12 mouse cellular contexts compared by ENCODE assay signal in the genomic region with DNA sequence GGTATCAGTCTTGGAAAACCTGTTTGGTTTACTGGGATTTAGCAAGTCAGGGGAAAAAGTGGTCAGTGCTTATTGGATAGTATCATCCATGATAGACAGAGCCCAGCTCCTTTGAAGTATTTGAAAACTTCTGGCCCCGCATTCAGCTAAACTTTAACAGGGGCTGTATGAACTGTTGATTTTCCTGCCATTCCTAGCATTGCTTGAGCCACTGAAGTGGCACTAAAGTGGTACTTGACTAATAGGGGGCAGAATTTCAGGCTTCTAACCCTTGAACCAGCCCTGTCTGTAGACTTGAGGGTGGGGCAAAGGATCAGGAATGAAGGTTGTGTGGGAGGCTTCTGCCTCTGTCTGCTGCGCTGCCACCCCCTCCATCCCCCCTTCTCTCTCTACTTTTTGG. TPM values are rescaled to one million over a fixed set of nuclear protein-coding genes. Genes with fewer than 3 reads are reported as not detected.
DNase-seq lines count a peak whose midpoint lies in the region; ATAC-seq and TF ChIP-seq lines count a peak whose summit lies in the region.
"Had no signal": no experiment of that assay in that cellular context is flagged by ENCODE, and none has a peak within 500 bp of the region (broad histone marks: within the 10 kb centered on the region; RNA-seq: fewer than 3 reads in every experiment).

No protein-coding gene starts in this region.

- no peak for TF ChIP-seq EP300 in heart, adult 2 months (IDR thresholded peaks at IDR 0.05; ENCODE audit: insufficient read depth, low read depth, low read length)

- no peaks in the 10 kb centered on the region for H3K27me3 ChIP-seq in heart, adult 2 months (ENCODE audit: control insufficient read depth, insufficient read depth, low read length)
- H3K27me3 ChIP-seq in lung, embryonic 14.5 days (ENCODE audit: insufficient read depth, low read length) = no peaks in the 10 kb centered on the region
- H3K27me3 ChIP-seq in myocyte (ENCODE audit: control insufficient read depth, insufficient read depth, insufficient read length) = no peaks in the 10 kb centered on the region
- no peaks in the 10 kb centered on the region for H3K27me3 ChIP-seq in hindbrain, embryonic 14.5 days (ENCODE audit: control insufficient read depth, insufficient read depth, low read length)

- no peak for DNase-seq in heart, adult 2 months
- no peak for DNase-seq in heart, postnatal 4 days
- peak; percentile 57 for DNase-seq in lung, embryonic 14.5 days
- no peak for DNase-seq in lung, adult 2 months
- DNase-seq in kidney, postnatal 25 days = peak; percentile 22 to 43
- no peak for DNase-seq in hindbrain, embryonic 14.5 days (ENCODE audit: low spot score)
- no peak for DNase-seq in testis, postnatal 14 days (ENCODE audit: low spot score)
- DNase-seq: cerebellum, adult 8-10 months; forebrain, postnatal 0 days had no signal

- peak; percentile 25; the same call in 1 of the 2 replicates for ATAC-seq in lung, embryonic 14.5 days (ENCODE audit: insufficient read depth)
- ATAC-seq in hindbrain, embryonic 14.5 days (ENCODE audit: low FRiP score) = no peak
- ATAC-seq: forebrain, postnatal 0 days; inflammation-experienced regulatory T-cells, adult 6 months had no signal

- TF ChIP-seq POLR2A in heart, adult 2 months (IDR thresholded peaks at IDR 0.05; ENCODE audit: insufficient read depth, low read depth, low read length) = no peak
- no peak for TF ChIP-seq POLR2A in lung, adult 2 months (IDR thresholded peaks at IDR 0.05; ENCODE audit: borderline replicate concordance, extremely low read depth, low read depth, low read length)
- TF ChIP-seq POLR2A in myocyte (IDR thresholded peaks at IDR 0.05; ENCODE audit: insufficient read length, low read depth) = no peak

- peaks cover 4% of the 10 kb centered on the region for H3K4me1 ChIP-seq in heart, adult 2 months (ENCODE audit: control insufficient read depth, insufficient read depth, low read length)
- H3K4me1 ChIP-seq in lung, embryonic 14.5 days (ENCODE audit: insufficient read depth) = no peaks in the 10 kb centered on the region
- H3K4me1 ChIP-seq in lung, adult 2 months (ENCODE audit: control insufficient read depth, insufficient read depth, low read length) = peaks cover 7% of the 10 kb centered on the region
- no peaks in the 10 kb centered on the region for H3K4me1 ChIP-seq in hindbrain, embryonic 14.5 days (replicated peaks; ENCODE audit: control insufficient read depth, insufficient read depth, low read length)
- H3K4me1 ChIP-seq: limb, embryonic 12.5 days had no signal

- no peak for TF ChIP-seq CTCF in heart, adult 2 months (IDR thresholded peaks at IDR 0.05)
- no peak for TF ChIP-seq CTCF in lung, embryonic 14.5 days (IDR thresholded peaks at IDR 0.05; ENCODE audit: low read depth)
- no peak for TF ChIP-seq CTCF in lung, adult 2 months (IDR thresholded peaks at IDR 0.05; ENCODE audit: insufficient read depth, low read length)

- no peak overlapping the region for H3ac ChIP-seq in myocyte (ENCODE audit: control insufficient read depth, insufficient read length)

- H3K9me3 ChIP-seq in lung, embryonic 14.5 days (ENCODE audit: low read depth, low read length) = no peaks in the 10 kb centered on the region
- H3K9me3 ChIP-seq in hindbrain, embryonic 14.5 days (ENCODE audit: control insufficient read depth, low read length) = no peaks in the 10 kb centered on the region
- H3K9me3 ChIP-seq: limb, embryonic 12.5 days had no signal

- H3K27ac ChIP-seq in heart, adult 2 months = no peak overlapping the region
- H3K27ac ChIP-seq in lung, embryonic 14.5 days (ENCODE audit: low read depth) = no peak overlapping the region
- H3K27ac ChIP-seq in hindbrain, embryonic 14.5 days = no peak overlapping the region
- H3K27ac ChIP-seq: limb, embryonic 12.5 days had no signal

- H3K4me2 ChIP-seq in lung, embryonic 14.5 days = peak overlapping the region; percentile 47
- H3K4me2 ChIP-seq in myocyte (ENCODE audit: low read depth) = peak overlapping the region; percentile 65
- H3K4me2 ChIP-seq in hindbrain, embryonic 14.5 days (replicated peaks) = no peak overlapping the region
- H3K4me2 ChIP-seq: limb, embryonic 12.5 days had no signal

- H3K36me3 ChIP-seq in heart, adult 2 months (ENCODE audit: control insufficient read depth, insufficient read depth, low read length) = peaks cover 18% of the 10 kb centered on the region
- no peaks in the 10 kb centered on the region for H3K36me3 ChIP-seq in lung, embryonic 14.5 days (ENCODE audit: insufficient read depth)
- peaks cover 8% of the 10 kb centered on the region for H3K36me3 ChIP-seq in myocyte (ENCODE audit: control insufficient read depth, insufficient read depth)
- no peaks in the 10 kb centered on the region for H3K36me3 ChIP-seq in hindbrain, embryonic 14.5 days (replicated peaks; ENCODE audit: control insufficient read depth, insufficient read depth)
- H3K36me3 ChIP-seq: limb, embryonic 12.5 days had no signal

- no peak overlapping the region; the same call in 1 of the 2 replicates for H3K9ac ChIP-seq in heart, adult 2 months (ENCODE audit: low read depth, low read length)
- H3K9ac ChIP-seq in lung, embryonic 14.5 days = no peak overlapping the region
- no peak overlapping the region for H3K9ac ChIP-seq in hindbrain, embryonic 14.5 days
- H3K9ac ChIP-seq: forebrain, postnatal 0 days; limb, embryonic 12.5 days had no signal

- peaks cover 2% of the 10 kb centered on the region for H3K79me2 ChIP-seq in heart, adult 2 months (replicated peaks; ENCODE audit: control insufficient read depth, insufficient read depth, low read length)
- peaks cover 79% of the 10 kb centered on the region for H3K79me2 ChIP-seq in myocyte (ENCODE audit: control insufficient read depth, insufficient read depth)

- WGBS in heart, adult 2 months = 37% methylated on average over 2 of the region's 2 CpGs
- 52% methylated on average over 2 of the region's 2 CpGs for WGBS in lung, embryonic 14.5 days
- 51% methylated on average over 2 of the region's 2 CpGs for WGBS in lung, adult 2 months
- 80% methylated on average over 2 of the region's 2 CpGs for WGBS in hindbrain, embryonic 14.5 days

- 0 out of 2 replicates have a peak overlapping the region, but pooled peaks have one; percentile 9 for H3K4me3 ChIP-seq in heart, adult 2 months
- no peak overlapping the region for H3K4me3 ChIP-seq in lung, embryonic 14.5 days (ENCODE audit: low read depth, low read length)
- no peak overlapping the region for H3K4me3 ChIP-seq in lung, adult 2 months (replicated peaks; ENCODE audit: extremely low read depth, low read depth, low read length)
- peak overlapping the region; percentile 95 for H3K4me3 ChIP-seq in myocyte
- no peak overlapping the region for H3K4me3 ChIP-seq in hindbrain, embryonic 14.5 days (replicated peaks; ENCODE audit: low read length)
- H3K4me3 ChIP-seq: limb, embryonic 12.5 days had no signal

- intact Hi-C loops in heart, adult 2 months (cut with DNase I) = no loop called here

TF ChIP-seq in myocyte, 11 proteins besides CTCF, POLR2A, EP300 and RAD21:
- no peak for TF ChIP-seq REST (IDR thresholded peaks at IDR 0.05; ENCODE audit: insufficient read depth, insufficient read length)
- TF ChIP-seq SRF (IDR thresholded peaks at IDR 0.05; ENCODE audit: control insufficient read depth, insufficient read length, low read depth) = no peak

RNA-seq across cellular contexts. Expression of a gene that starts 3.2 kb away (rescaled TPM):
- 100 to 1,000 TPM; 108 to 112 TPM for total RNA-seq in heart, adult 2 months (2021)
- 91.3 and 145 TPM in 2 replicates for polyA plus RNA-seq in heart, adult 2 months (2012; rRNA removed)
- 100 to 1,000 TPM; 240 to 245 TPM for total RNA-seq in heart, postnatal 4 days (2021)
- polyA plus RNA-seq in lung, embryonic 14.5 days (2014; fragmentation: Nextera tagmentation; extraction: Ambion mirVana) = 173 and 180 TPM in 2 replicates
- 290 and 370 TPM in 2 replicates for polyA plus RNA-seq in lung, adult 2 months (2012; rRNA removed)
- polyA plus RNA-seq in myocyte (2012; fragmentation: generic; extraction: Trizol) = 254 TPM
- 42.1 and 49.5 TPM in 2 replicates for polyA plus RNA-seq in hindbrain, embryonic 14.5 days (2014; fragmentation: Nextera tagmentation; extraction: Ambion mirVana)

Comparison
In these comparisons a context has a peak if more than half of its experiments do, and no peak if none do; other contexts are left out.
1. DNase-seq: peak in lung, embryonic 14.5 days (single experiment) and kidney, postnatal 25 days (2 of 2); none in heart, adult 2 months (0 of 2), heart, postnatal 4 days (single experiment), lung, adult 2 months (single experiment), hindbrain, embryonic 14.5 days (single experiment) and testis, postnatal 14 days (single experiment).
2. H3K4me3 ChIP-seq: peak in heart, adult 2 months (single experiment) and myocyte (single experiment); none in lung, embryonic 14.5 days (single experiment), lung, adult 2 months (single experiment) and hindbrain, embryonic 14.5 days (single experiment).